Mouse (Mus musculus): Measurements from ENCODE around the gene Zdhhc25. TPM values are rescaled to one million over a fixed set of nuclear protein-coding genes. Genes with fewer than 3 reads are reported as not detected.
A peak's percentile ranks its signal among the peaks of the same experiment; 100 is the strongest.

Zdhhc25 gene
- total RNA-seq (2021), result not detected

- intact Hi-C loops (cut with DNase I), result no loop called here
Observed at GRCm38 (mm10) chr15:88600002-88600401, at the start of gene Zdhhc25. Gene Zdhhc25, plus strand, starts transcription at chr15:88600302.

GRCm38 (mm10) chr15:88552852-88553251 lies 47.2 kb upstream of the Zdhhc25 start:
- intact Hi-C loops (cut with DNase I), result no loop called here
- peak; percentile 13 to 25 for DNase-seq (ENCODE audit: low spot score in 2 of 2)

More at GRCm38 (mm10) chr15:88600002-88600401, at the start of gene Zdhhc25:
- DNase-seq (ENCODE audit: low spot score in 2 of 2), result no peak

GRCm38 (mm10) chr15:88555476-88555875 lies 44.6 kb upstream of the Zdhhc25 start:
- intact Hi-C loops (cut with DNase I), result loop anchor here (5.0 kb wide), 1 partner anchor 97 kb away; no protein-coding TSS in a partner anchor

GRCm38 (mm10) chr15:88560637-88561036 lies 39.5 kb upstream of the Zdhhc25 start:
- DNase-seq (ENCODE audit: low spot score in 2 of 2), result no peak
- intact Hi-C loops (cut with DNase I), result no loop called here

More at GRCm38 (mm10) chr15:88555476-88555875, 44.6 kb upstream of the Zdhhc25 start:
- DNase-seq (ENCODE audit: low spot score in 2 of 2), result peak; percentile 33 to 46

- DNase-seq (ENCODE audit: low spot score in 2 of 2), result no peak
- intact Hi-C loops (cut with DNase I), result no loop called here
Observed at GRCm38 (mm10) chr15:88561058-88561730, 38.9 kb upstream of the Zdhhc25 start.

- intact Hi-C loops (cut with DNase I), result no loop called here
- no peak for DNase-seq (ENCODE audit: low spot score in 2 of 2)
Observed at GRCm38 (mm10) chr15:88565307-88565706, 34.8 kb upstream of the Zdhhc25 start.

- no peak for DNase-seq (ENCODE audit: low spot score in 2 of 2)
- intact Hi-C loops (cut with DNase I), result no loop called here
Observed at GRCm38 (mm10) chr15:88565806-88566205, 34.3 kb upstream of the Zdhhc25 start.

- DNase-seq (ENCODE audit: low spot score in 2 of 2), result peak; percentile 14 to 27
- intact Hi-C loops (cut with DNase I), result no loop called here
Observed at GRCm38 (mm10) chr15:88570697-88571096, 29.4 kb upstream of the Zdhhc25 start.

GRCm38 (mm10) chr15:88579461-88579860 lies 20.6 kb upstream of the Zdhhc25 start:
- intact Hi-C loops (cut with DNase I), result no loop called here
- no peak for DNase-seq (ENCODE audit: low spot score in 2 of 2)

GRCm38 (mm10) chr15:88602496-88602895 lies 2.4 kb downstream of the Zdhhc25 start:
- intact Hi-C loops (cut with DNase I), result no loop called here
- no peak for DNase-seq (ENCODE audit: low spot score in 2 of 2)

- DNase-seq (ENCODE audit: low spot score in 2 of 2), result no peak
- intact Hi-C loops (cut with DNase I), result no loop called here
Observed at GRCm38 (mm10) chr15:88603091-88603732, 3.1 kb downstream of the Zdhhc25 start.

- intact Hi-C loops (cut with DNase I), result no loop called here
- DNase-seq (ENCODE audit: low spot score in 2 of 2), result no peak
Observed at GRCm38 (mm10) chr15:88603733-88604119, 3.6 kb downstream of the Zdhhc25 start.

- intact Hi-C loops (cut with DNase I), result no loop called here
- no peak for DNase-seq (ENCODE audit: low spot score in 2 of 2)
Observed at GRCm38 (mm10) chr15:88604669-88605414, 4.7 kb downstream of the Zdhhc25 start.

- no peak for DNase-seq (ENCODE audit: low spot score in 2 of 2)
- intact Hi-C loops (cut with DNase I), result no loop called here
Observed at GRCm38 (mm10) chr15:88605415-88605785, 5.3 kb downstream of the Zdhhc25 start.

- intact Hi-C loops (cut with DNase I), result no loop called here
- DNase-seq (ENCODE audit: low spot score in 2 of 2), result no peak
Observed at GRCm38 (mm10) chr15:88617125-88617524, 17.0 kb downstream of the Zdhhc25 start.

GRCm38 (mm10) chr15:88618008-88618773 lies 18.1 kb downstream of the Zdhhc25 start:
- DNase-seq (ENCODE audit: low spot score in 2 of 2), result peak; percentile 24 to 56
- intact Hi-C loops (cut with DNase I), result no loop called here

- no peak for DNase-seq (ENCODE audit: low spot score in 2 of 2)
- intact Hi-C loops (cut with DNase I), result no loop called here
Observed at GRCm38 (mm10) chr15:88620017-88620416, 19.9 kb downstream of the Zdhhc25 start.

- DNase-seq (ENCODE audit: low spot score in 2 of 2), result no peak
- intact Hi-C loops (cut with DNase I), result no loop called here
Observed at GRCm38 (mm10) chr15:88623891-88624290, 23.8 kb downstream of the Zdhhc25 start.

- intact Hi-C loops (cut with DNase I), result no loop called here
- no peak for DNase-seq (ENCODE audit: low spot score in 2 of 2)
Observed at GRCm38 (mm10) chr15:88624874-88625277, 24.8 kb downstream of the Zdhhc25 start.

Data from left cerebral cortex, postnatal 25 days (tissue).